Mouse (Mus musculus) liver, postnatal 0 days (tissue): Measurements from ENCODE around the gene Gja5. TPM values are rescaled to one million over a fixed set of nuclear protein-coding genes. Genes with fewer than 3 reads are reported as not detected.

Experiments used
- ATAC-seq: fragments of 200-750 bp; cut with Nextera tagmentation; 2 replicates; pipeline ENCODE4 v1.8.0; 2017; ENCODE audit warnings: mild to moderate bottlenecking, moderate library complexity
- DNase-seq: peaks from one replicate; pipeline ENCODE4 v3.0.0-alpha.2; 2016
- H3K27ac ChIP-seq: fragments of 300-500 bp; sonication (generic); 2 replicates; pipeline ENCODE4 v1.5.1; 2014; ENCODE audit warnings: antibody characterized with exemption, moderate library complexity, mild to moderate bottlenecking, low read depth
- H3K27me3 ChIP-seq: fragments of 300-500 bp; sonication (generic); 2 replicates; pipeline ENCODE4 v1.6.1; 2014; ENCODE audit warnings: low read length, control low read depth, mixed read lengths; ENCODE audit not compliant: insufficient read depth
- H3K36me3 ChIP-seq: fragments of 300-500 bp; sonication (generic); replicated peaks from 2 replicates; pipeline ENCODE4 v1.6.1; 2014; ENCODE audit warnings: mild to moderate bottlenecking, control low read depth, low read length, moderate library complexity, mixed read lengths; ENCODE audit not compliant: insufficient read depth
- H3K4me1 ChIP-seq: fragments of 300-500 bp; sonication (generic); 2 replicates; pipeline ENCODE4 v1.6.1; 2014; ENCODE audit warnings: antibody characterized with exemption, mild to moderate bottlenecking, control low read depth; ENCODE audit not compliant: insufficient read depth
- H3K4me2 ChIP-seq: fragments of 300-500 bp; sonication (generic); 2 replicates; pipeline ENCODE4 v1.6.1; 2014; ENCODE audit warnings: low read depth, mild to moderate bottlenecking, low read length, moderate library complexity, mixed read lengths
- H3K4me3 ChIP-seq: fragments of 300-500 bp; sonication (generic); 2 replicates; pipeline ENCODE4 v1.5.1; 2014; ENCODE audit warnings: low read depth, low read length
- H3K9ac ChIP-seq: fragments of 300-500 bp; sonication (generic); replicated peaks from 2 replicates; pipeline ENCODE4 v1.6.1; 2014; ENCODE audit warnings: mild to moderate bottlenecking, moderate library complexity
- H3K9me3 ChIP-seq: fragments of 300-500 bp; sonication (generic); 2 replicates; pipeline ENCODE4 v1.6.1; 2016; ENCODE audit warnings: mild to moderate bottlenecking, control low read depth, low read length, mixed read lengths
- CTCF ChIP-seq: sonication (generic); IDR thresholded peaks from 2 replicates; pipeline ENCODE4 v1.5.1; 2016; ENCODE audit warnings: antibody characterized with exemption, low read depth
- EP300 ChIP-seq: IDR thresholded peaks from 2 replicates; pipeline ENCODE4 v1.6.1; 2016; ENCODE audit warnings: antibody characterized with exemption, low read depth, mild to moderate bottlenecking
- WGBS: fragments of 180-500 bp; shearing (Covaris S2); extraction: QIAGEN DNeasy Blood & Tissue Kit; methylation state at CpG from one replicate; pipeline ENCODE4 v1.1.7; 2014; ENCODE audit not compliant: insufficient replicate concordance; 5-methylcytosine and 5-hydroxymethylcytosine counted together
- polyA plus RNA-seq: library from polyadenylated mRNA; unstranded; fragments of >200 nt; fragmentation: Nextera tagmentation; extraction: Ambion mirVana; gene quantifications from 2 replicates; pipeline ENCODE4 v1.2.1, GENCODE M21; 2015

Gja5 gene
- polyA plus RNA-seq, 1 experiment from 2014 or later, result 1.4 TPM

GRCm38 (mm10) chr3:97037119-97037518, 132.6 kb downstream of the Gja5 start:
- H3K4me3 ChIP-seq, result no peak overlapping the region
- no peak for TF ChIP-seq EP300
- no peak for TF ChIP-seq CTCF
- no peaks in the 10 kb centered on the region; the same call in 1 of the 2 replicates for H3K4me1 ChIP-seq
- H3K9ac ChIP-seq, result no peak overlapping the region
- H3K36me3 ChIP-seq, result no peaks in the 10 kb centered on the region
- ATAC-seq, result no peak
- no peaks in the 10 kb centered on the region for H3K9me3 ChIP-seq
- H3K27me3 ChIP-seq, result 0 out of 2 replicates have a peak, but pooled peaks cover under 1% of the 10 kb centered on the region
- H3K27ac ChIP-seq, result no peak overlapping the region
- no peak overlapping the region for H3K4me2 ChIP-seq
- DNase-seq, result no peak
- 59% methylated on average over 6 of the region's 6 CpGs for WGBS

- TF ChIP-seq EP300 (no peak), CTCF (no peak)
These were observed 135.2 kb downstream of the Gja5 start for GRCm38 (mm10) chr3:97039721-97040120.

GRCm38 (mm10) chr3:97044188-97044587, 139.7 kb downstream of the Gja5 start:
- no peak for TF ChIP-seq CTCF
- TF ChIP-seq EP300, result no peak
- DNase-seq (no peak), ATAC-seq (no peak)
- no peaks in the 10 kb centered on the region for H3K36me3 ChIP-seq
- no peaks in the 10 kb centered on the region for H3K27me3 ChIP-seq
- 36% methylated on average over 5 of the region's 5 CpGs for WGBS
- no peak overlapping the region for H3K27ac ChIP-seq
- no peaks in the 10 kb centered on the region for H3K4me1 ChIP-seq
- H3K4me2 ChIP-seq, result no peak overlapping the region
- no peak overlapping the region for H3K4me3 ChIP-seq
- H3K9me3 ChIP-seq, result peaks cover 2% of the 10 kb centered on the region; the same call in 1 of the 2 replicates
- H3K9ac ChIP-seq, result no peak overlapping the region

More at GRCm38 (mm10) chr3:97039721-97040120, 135.2 kb downstream of the Gja5 start:
- Histone ChIP-seq H3K36me3 (no peaks in the 10 kb centered on the region), H3K27me3 (no peaks in the 10 kb centered on the region), H3K4me1 (no peaks in the 10 kb centered on the region), H3K4me3 (no peak overlapping the region), H3K4me2 (no peak overlapping the region), H3K9ac (no peak overlapping the region), H3K9me3 (no peaks in the 10 kb centered on the region), H3K27ac (no peak overlapping the region)
- DNase-seq (no peak), ATAC-seq (no peak)
- WGBS, result 65% methylated on average over 6 of the region's 6 CpGs

- H3K4me3 ChIP-seq, result no peak overlapping the region
- no peaks in the 10 kb centered on the region for H3K27me3 ChIP-seq
- TF ChIP-seq CTCF (no peak), EP300 (no peak)
- 80% methylated on average over 4 of the region's 4 CpGs for WGBS
- DNase-seq (no peak), ATAC-seq (no peak)
- H3K27ac ChIP-seq, result no peak overlapping the region
- H3K9me3 ChIP-seq, result peaks cover 2% of the 10 kb centered on the region; the same call in 1 of the 2 replicates
- no peaks in the 10 kb centered on the region for H3K4me1 ChIP-seq
- no peaks in the 10 kb centered on the region for H3K36me3 ChIP-seq
- H3K9ac ChIP-seq, result no peak overlapping the region
- H3K4me2 ChIP-seq, result no peak overlapping the region
These were observed 143.3 kb downstream of the Gja5 start for GRCm38 (mm10) chr3:97047757-97048156.

GRCm38 (mm10) chr3:97048360-97048759, 143.9 kb downstream of the Gja5 start:
- peak; percentile 22 for DNase-seq
- Histone ChIP-seq H3K36me3 (no peaks in the 10 kb centered on the region), H3K27ac (no peak overlapping the region), H3K4me3 (no peak overlapping the region), H3K27me3 (no peaks in the 10 kb centered on the region), H3K9ac (no peak overlapping the region), H3K9me3 (peaks cover 2% of the 10 kb centered on the region; the same call in 1 of the 2 replicates), H3K4me2 (no peak overlapping the region), H3K4me1 (no peaks in the 10 kb centered on the region)
- no peak for ATAC-seq
- TF ChIP-seq EP300, result no peak
- peak; percentile 47 for TF ChIP-seq CTCF

- Histone ChIP-seq H3K9me3 (peaks cover 2% of the 10 kb centered on the region; the same call in 1 of the 2 replicates), H3K27me3 (no peaks in the 10 kb centered on the region), H3K27ac (no peak overlapping the region), H3K4me1 (no peaks in the 10 kb centered on the region), H3K4me2 (no peak overlapping the region), H3K36me3 (no peaks in the 10 kb centered on the region), H3K9ac (no peak overlapping the region), H3K4me3 (no peak overlapping the region)
- TF ChIP-seq EP300, result no peak
- no peak for TF ChIP-seq CTCF
- ATAC-seq (no peak), DNase-seq (no peak)
- 67% methylated on average over 13 of the region's 13 CpGs for WGBS
These were observed 146.8 kb downstream of the Gja5 start for GRCm38 (mm10) chr3:97051264-97051744.

- Histone ChIP-seq H3K27ac (no peak overlapping the region), H3K4me3 (no peak overlapping the region), H3K27me3 (no peaks in the 10 kb centered on the region), H3K4me2 (no peak overlapping the region), H3K4me1 (no peaks in the 10 kb centered on the region), H3K9ac (no peak overlapping the region), H3K36me3 (no peaks in the 10 kb centered on the region), H3K9me3 (peaks cover 2% of the 10 kb centered on the region; the same call in 1 of the 2 replicates)
- no peak for DNase-seq
- no peak for ATAC-seq
- 65% methylated on average over 8 of the region's 8 CpGs for WGBS
- TF ChIP-seq EP300 (no peak), CTCF (no peak)
These were observed 147.7 kb downstream of the Gja5 start for GRCm38 (mm10) chr3:97052069-97052799.
